Mouse (Mus musculus) forebrain, postnatal 0 days (tissue): Measurements from ENCODE around the gene Hist1h3h. TPM values are rescaled to one million over a fixed set of nuclear protein-coding genes. Genes with fewer than 3 reads are reported as not detected.
"Not testable (repeated sequence)": the region's sequence is repeated elsewhere in the genome, so short reads cannot be mapped to it uniquely, and the experiment has no call there.

Source experiments
- ATAC-seq: fragments of 200-750 bp; cut with Nextera tagmentation; 2 replicates; pipeline ENCODE4 v1.8.0; 2017; ENCODE audit warnings: mild to moderate bottlenecking, moderate library complexity
- DNase-seq: peaks from one replicate; pipeline ENCODE4 v3.0.0-alpha.2; 2015
- H3K27ac ChIP-seq: fragments of 300-500 bp; sonication (generic); 2 replicates; pipeline ENCODE4 v1.5.1; 2014; ENCODE audit warnings: low read depth, mild to moderate bottlenecking, antibody characterized with exemption, low read length, moderate library complexity, mixed read lengths
- H3K27me3 ChIP-seq: fragments of 300-500 bp; sonication (generic); 2 replicates; pipeline ENCODE4 v1.6.1; 2014; ENCODE audit warnings: mild to moderate bottlenecking, low read length, mixed read lengths; ENCODE audit not compliant: insufficient read depth
- H3K36me3 ChIP-seq: fragments of 300-500 bp; sonication (generic); 2 replicates; pipeline ENCODE4 v1.6.1; 2014; ENCODE audit warnings: mild to moderate bottlenecking, moderate library complexity; ENCODE audit not compliant: insufficient read depth
- H3K4me1 ChIP-seq: fragments of 300-500 bp; sonication (generic); 2 replicates; pipeline ENCODE4 v1.6.1; 2014; ENCODE audit warnings: antibody characterized with exemption; ENCODE audit not compliant: insufficient read depth
- H3K4me2 ChIP-seq: fragments of 300-500 bp; sonication (generic); 2 replicates; pipeline ENCODE4 v1.6.1; 2014; ENCODE audit warnings: low read depth, mild to moderate bottlenecking, moderate library complexity
- H3K4me3 ChIP-seq: fragments of 300-500 bp; sonication (generic); 2 replicates; pipeline ENCODE4 v1.5.1; 2014; ENCODE audit warnings: low read depth, low read length, mixed read lengths
- H3K9ac ChIP-seq: fragments of 300-500 bp; sonication (generic); 2 replicates; pipeline ENCODE4 v1.6.1; 2014; ENCODE audit warnings: mild to moderate bottlenecking
- H3K9me3 ChIP-seq: fragments of 300-500 bp; sonication (generic); 2 replicates; pipeline ENCODE4 v1.6.1; 2016; ENCODE audit warnings: low read length
- CTCF ChIP-seq: sonication (generic); IDR thresholded peaks from 2 replicates; pipeline ENCODE4 v1.5.1; 2016; ENCODE audit warnings: antibody characterized with exemption, control low read depth, low read depth
- WGBS: fragments of 180-500 bp; shearing (Covaris S2); extraction: QIAGEN DNeasy Blood & Tissue Kit; methylation state at CpG from one replicate; pipeline ENCODE4 v1.1.7; 2014; 5-methylcytosine and 5-hydroxymethylcytosine counted together
- microRNA-seq, 2 experiments: library from miRNA; unstranded; fragments of <30 nt; microRNA quantifications; one replicate each; pipeline ENCODE4; 2016
- polyA plus RNA-seq: library from polyadenylated mRNA; unstranded; fragments of >200 nt; fragmentation: Nextera tagmentation; extraction: Ambion mirVana; gene quantifications from 2 replicates; pipeline ENCODE4 v1.2.1, GENCODE M21; 2015
- total RNA-seq: library from RNA; depleted of rRNA; stranded (reverse); fragments of >200 nt; gene quantifications from 2 replicates; pipeline ENCODE4 v1.2.3, GENCODE M21; 2014; rRNA removed

Hist1h3h gene
- total and polyA plus RNA-seq, 2 experiments from 2014 or later: 1.3 to 277 TPM

DNA sequence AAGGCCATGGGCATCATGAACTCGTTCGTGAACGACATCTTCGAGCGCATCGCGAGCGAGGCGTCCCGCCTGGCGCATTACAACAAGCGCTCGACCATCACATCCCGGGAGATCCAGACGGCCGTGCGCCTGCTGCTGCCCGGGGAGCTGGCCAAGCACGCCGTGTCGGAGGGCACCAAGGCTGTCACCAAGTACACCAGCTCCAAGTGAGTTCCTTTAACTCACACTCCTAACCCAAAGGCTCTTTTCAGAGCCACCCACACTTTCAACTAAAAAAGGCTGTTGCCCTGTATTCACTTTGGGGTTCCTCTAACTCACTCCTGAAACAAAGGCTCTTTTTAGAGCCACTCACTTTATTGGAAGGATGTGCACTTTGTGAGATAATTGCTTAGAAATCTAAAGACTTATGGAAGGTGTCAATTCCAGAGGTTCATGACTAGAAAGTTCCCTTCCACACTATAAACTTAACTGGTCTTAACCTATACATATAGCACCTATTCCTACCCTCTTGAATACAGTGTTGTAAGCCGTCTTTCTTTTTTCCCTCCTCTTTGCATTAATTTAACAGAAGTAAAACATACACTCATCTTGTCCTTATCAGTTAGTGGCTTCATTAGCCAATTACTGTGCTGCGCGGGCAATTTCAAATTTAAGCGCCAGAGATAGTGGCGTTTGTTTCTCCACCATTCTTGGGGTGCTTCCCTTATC is 37.0 kb downstream of the Hist1h3h start:
- not testable (repeated sequence) for H3K36me3 ChIP-seq, H3K9me3 ChIP-seq, H3K27me3 ChIP-seq, H3K4me1 ChIP-seq
- 0% methylated on average over 21 of the region's 26 CpGs for WGBS
- ATAC-seq (0 out of 2 replicates have a peak, but pooled peaks have one; percentile 0), DNase-seq (peak; percentile 66)
- H3K4me3 ChIP-seq: peak overlapping the region; percentile 43
- peak overlapping the region; percentile 44; the same call in 1 of the 2 replicates for H3K9ac ChIP-seq
- peak overlapping the region; percentile 68 for H3K4me2 ChIP-seq
- 0 out of 2 replicates have a peak overlapping the region, but pooled peaks have one; percentile 23 for H3K27ac ChIP-seq

DNA sequence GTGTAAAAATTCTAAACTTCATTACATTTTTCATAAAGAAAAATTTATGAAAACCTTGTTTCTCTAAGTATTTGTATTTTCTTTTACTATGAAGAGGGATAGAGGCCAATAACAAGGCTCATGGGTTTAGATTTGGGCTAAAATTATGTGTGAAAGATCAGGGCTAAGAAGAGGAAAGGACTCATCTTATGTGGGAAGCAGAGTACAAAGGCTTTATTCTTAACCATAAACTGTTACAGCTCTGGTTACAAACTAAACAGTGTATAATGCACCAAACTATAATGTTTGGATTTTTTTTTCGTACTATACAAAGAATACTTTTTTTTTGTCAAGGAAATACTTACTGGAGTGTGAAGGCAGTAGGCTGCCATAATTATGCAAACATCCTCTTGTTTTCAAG is 38.2 kb downstream of the Hist1h3h start:
- Histone ChIP-seq H3K4me2 (no peak overlapping the region), H3K4me3 (no peak overlapping the region), H3K36me3 (no peaks in the 10 kb centered on the region), H3K4me1 (peaks cover 6% of the 10 kb centered on the region; the same call in 1 of the 2 replicates), H3K9ac (no peak overlapping the region), H3K9me3 (no peaks in the 10 kb centered on the region), H3K27me3 (no peaks in the 10 kb centered on the region), H3K27ac (no peak overlapping the region)
- ATAC-seq (no peak), DNase-seq (no peak)
- 54% methylated on average over 1 of the region's 1 CpGs for WGBS
- no peak for TF ChIP-seq CTCF

Small RNA genes within 50 kb of the gene (microRNA-seq; reads per million reads assigned to microRNA genes)
- gene Gm44357 (0 reads per million in 2 experiments), gene Gm44367 (0 to 0.12 reads per million in 2 experiments), gene Gm44454 (0 reads per million in 2 experiments)

Other genes starting within 250 kb of the Hist1h3h start
Only the 30 nearest of the 32 such genes appear.
- 1.5 TPM in 1 of 2 replicates, not detected in the other for gene Gm10065, start 238.2 kb upstream of the Hist1h3h start, total RNA-seq
- gene Gm10065, start 238.2 kb upstream of the Hist1h3h start, polyA plus RNA-seq: not detected in 2 replicates
- 0.14 and 0.31 TPM in 2 replicates for gene AK157302, start 222.4 kb upstream of the Hist1h3h start, total RNA-seq
- gene AK157302, start 222.4 kb upstream of the Hist1h3h start, polyA plus RNA-seq: 0.42 and 0.54 TPM in 2 replicates
- gene Gm11273, start 216.2 kb upstream of the Hist1h3h start, total RNA-seq: 5.9 and 7.1 TPM in 2 replicates
- gene Gm11273, start 216.2 kb upstream of the Hist1h3h start, polyA plus RNA-seq: 5.8 and 11.0 TPM in 2 replicates
- 7.8 and 9.5 TPM in 2 replicates for gene Zkscan8, start 186.5 kb upstream of the Hist1h3h start, total RNA-seq
- 1.3 and 2.2 TPM in 2 replicates for gene Zkscan8, start 186.5 kb upstream of the Hist1h3h start, polyA plus RNA-seq
- gene Olfr1366, start 174.9 kb upstream of the Hist1h3h start, total RNA-seq: not detected in 2 replicates
- gene Olfr1366, start 174.9 kb upstream of the Hist1h3h start, polyA plus RNA-seq: 0.15 TPM in 2 replicates
- gene Olfr1535, start 157.8 kb upstream of the Hist1h3h start, total RNA-seq: not detected in 2 replicates
- gene Olfr1535, start 157.8 kb upstream of the Hist1h3h start, polyA plus RNA-seq: 0.06 and 0.07 TPM in 2 replicates
- gene Olfr1364, start 135.9 kb upstream of the Hist1h3h start, total RNA-seq: not detected in 2 replicates
- not detected in 2 replicates for gene Olfr1364, start 135.9 kb upstream of the Hist1h3h start, polyA plus RNA-seq
- gene Olfr1362, start 103.6 kb upstream of the Hist1h3h start, total RNA-seq: not detected in 2 replicates
- gene Olfr1362, start 103.6 kb upstream of the Hist1h3h start, polyA plus RNA-seq: not detected in 2 replicates
- not detected in 2 replicates for gene Olfr11, start 75.1 kb upstream of the Hist1h3h start, total RNA-seq
- not detected in 2 replicates for gene Olfr11, start 75.1 kb upstream of the Hist1h3h start, polyA plus RNA-seq
- gene Olfr1361, start 54.3 kb upstream of the Hist1h3h start, total RNA-seq: not detected in 2 replicates
- not detected in 2 replicates for gene Olfr1361, start 54.3 kb upstream of the Hist1h3h start, polyA plus RNA-seq
- not detected in 2 replicates for gene Olfr1360, start 40.3 kb upstream of the Hist1h3h start, total RNA-seq
- not detected in 2 replicates for gene Olfr1360, start 40.3 kb upstream of the Hist1h3h start, polyA plus RNA-seq
- gene Olfr1359, start 19.5 kb upstream of the Hist1h3h start, total RNA-seq: not detected in 2 replicates
- gene Olfr1359, start 19.5 kb upstream of the Hist1h3h start, polyA plus RNA-seq: not detected in 2 replicates
- 131 and 141 TPM in 2 replicates for gene Hist1h2bl, start 1.5 kb upstream of the Hist1h3h start, total RNA-seq
- 0.65 and 0.73 TPM in 2 replicates for gene Hist1h2bl, start 1.5 kb upstream of the Hist1h3h start, polyA plus RNA-seq
- 342 and 560 TPM in 2 replicates for gene Hist1h2ai, start 1.2 kb upstream of the Hist1h3h start, total RNA-seq
- 12.1 and 14.6 TPM in 2 replicates for gene Hist1h2ai, start 1.2 kb upstream of the Hist1h3h start, polyA plus RNA-seq
- 308 and 356 TPM in 2 replicates for gene Hist1h2bm, start 4.4 kb downstream of the Hist1h3h start, total RNA-seq
- 0.34 TPM in 1 of 2 replicates, not detected in the other for gene Hist1h2bm, start 4.4 kb downstream of the Hist1h3h start, polyA plus RNA-seq
- 282 and 307 TPM in 2 replicates for gene Hist1h4j, start 17.4 kb downstream of the Hist1h3h start, total RNA-seq
- not detected in 2 replicates for gene Hist1h4j, start 17.4 kb downstream of the Hist1h3h start, polyA plus RNA-seq
- 635 and 850 TPM in 2 replicates for gene Hist1h4k, start 32.8 kb downstream of the Hist1h3h start, total RNA-seq
- not detected in 2 replicates for gene Hist1h4k, start 32.8 kb downstream of the Hist1h3h start, polyA plus RNA-seq
- 242 and 258 TPM in 2 replicates for gene Hist1h2ak, start 36.2 kb downstream of the Hist1h3h start, total RNA-seq
- gene Hist1h2ak, start 36.2 kb downstream of the Hist1h3h start, polyA plus RNA-seq: 4.4 and 5.2 TPM in 2 replicates
- 157 and 249 TPM in 2 replicates for gene Hist1h2bn, start 36.5 kb downstream of the Hist1h3h start, total RNA-seq
- not detected in 2 replicates for gene Hist1h2bn, start 36.5 kb downstream of the Hist1h3h start, polyA plus RNA-seq
- 140 and 182 TPM in 2 replicates for gene Hist1h1b, start 63.0 kb downstream of the Hist1h3h start, total RNA-seq
- 4.0 and 4.7 TPM in 2 replicates for gene Hist1h1b, start 63.0 kb downstream of the Hist1h3h start, polyA plus RNA-seq
- 282 and 291 TPM in 2 replicates for gene Hist1h3i, start 65.7 kb downstream of the Hist1h3h start, total RNA-seq
- 20.0 and 34.1 TPM in 2 replicates for gene Hist1h3i, start 65.7 kb downstream of the Hist1h3h start, polyA plus RNA-seq
- gene Hist1h2an, start 69.6 kb downstream of the Hist1h3h start, total RNA-seq: 143 and 154 TPM in 2 replicates
- 1.1 and 1.6 TPM in 2 replicates for gene Hist1h2an, start 69.6 kb downstream of the Hist1h3h start, polyA plus RNA-seq
- gene Hist1h2bp, start 69.8 kb downstream of the Hist1h3h start, total RNA-seq: 46.4 and 70.5 TPM in 2 replicates
- 0.28 TPM in 1 of 2 replicates, not detected in the other for gene Hist1h2bp, start 69.8 kb downstream of the Hist1h3h start, polyA plus RNA-seq
- 214 and 268 TPM in 2 replicates for gene Hist1h2bq, start 92.5 kb downstream of the Hist1h3h start, total RNA-seq
- 4.6 and 5.2 TPM in 2 replicates for gene Hist1h2bq, start 92.5 kb downstream of the Hist1h3h start, polyA plus RNA-seq
- 1.0 TPM in 1 of 2 replicates, not detected in the other for gene Hist1h2ao, start 92.8 kb downstream of the Hist1h3h start, total RNA-seq
- gene Hist1h2ao, start 92.8 kb downstream of the Hist1h3h start, polyA plus RNA-seq: 1.6 TPM in 1 of 2 replicates, not detected in the other
- gene Hist1h4m, start 94.1 kb downstream of the Hist1h3h start, total RNA-seq: 1.3 and 1.7 TPM in 2 replicates
- not detected in 2 replicates for gene Hist1h4m, start 94.1 kb downstream of the Hist1h3h start, polyA plus RNA-seq
- 2,245 and 2,544 TPM in 2 replicates for gene Hist1h4n, start 114.5 kb downstream of the Hist1h3h start, total RNA-seq
- 2.4 and 5.0 TPM in 2 replicates for gene Hist1h4n, start 114.5 kb downstream of the Hist1h3h start, polyA plus RNA-seq
- gene Hist1h2ap, start 115.8 kb downstream of the Hist1h3h start, total RNA-seq: 584 and 748 TPM in 2 replicates
- gene Hist1h2ap, start 115.8 kb downstream of the Hist1h3h start, polyA plus RNA-seq: 655 and 1,288 TPM in 2 replicates
- 158 and 260 TPM in 2 replicates for gene Hist1h2br, start 116.1 kb downstream of the Hist1h3h start, total RNA-seq
- 4.6 and 4.9 TPM in 2 replicates for gene Hist1h2br, start 116.1 kb downstream of the Hist1h3h start, polyA plus RNA-seq
- 20.7 and 21.6 TPM in 2 replicates for gene Zfp184, start 227.4 kb downstream of the Hist1h3h start, total RNA-seq
- gene Zfp184, start 227.4 kb downstream of the Hist1h3h start, polyA plus RNA-seq: 15.3 and 17.2 TPM in 2 replicates